Mouse (Mus musculus) retina, embryonic 14.5 days (tissue): ENCODE data around the gene Dach1.
A peak's percentile ranks its signal among the peaks of the same experiment; 100 is the strongest.

ENCODE experiments used
- DNase-seq: peaks from one replicate; pipeline ENCODE4 v3.0.0-alpha.2; 2015; ENCODE audit warnings: low spot score

Gene Dach1

DNA sequence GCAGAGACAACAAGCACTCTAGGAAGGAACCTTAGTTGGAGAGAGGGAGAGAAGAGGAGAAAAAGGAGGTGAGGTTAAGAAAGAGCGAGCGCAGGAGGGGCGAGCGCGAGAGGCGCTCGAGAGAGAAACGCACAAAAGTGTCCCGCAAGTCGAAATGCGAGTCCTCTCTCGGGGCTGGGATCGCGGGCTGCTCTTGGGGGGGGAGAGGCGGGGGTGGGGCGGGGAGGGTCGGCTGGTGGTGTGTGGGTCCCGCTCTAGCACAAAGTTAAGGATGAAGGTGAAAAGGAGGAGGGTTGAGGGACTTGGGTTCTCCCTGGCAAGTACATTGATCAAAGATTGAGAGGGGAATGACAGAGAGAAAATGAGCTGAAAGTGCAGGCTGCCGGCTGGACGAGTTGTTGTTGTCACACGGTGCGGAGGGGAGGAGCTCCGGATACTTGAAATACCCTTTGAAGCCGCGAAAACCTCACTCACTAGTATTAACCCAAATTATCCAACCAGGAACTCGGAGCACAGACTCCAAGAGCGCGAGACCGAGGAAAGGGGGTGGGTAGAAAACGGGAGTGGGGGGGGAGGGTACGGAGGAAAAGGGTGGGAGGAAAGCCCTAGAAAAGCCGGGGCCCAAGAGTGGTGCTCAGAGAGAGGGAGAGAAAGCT, at the start of gene Dach1:
Gene Dach1 (minus strand): TSS at position 345 of the 656 bp plus-strand sequence.
- DNase-seq, result peak; percentile 86

DNA sequence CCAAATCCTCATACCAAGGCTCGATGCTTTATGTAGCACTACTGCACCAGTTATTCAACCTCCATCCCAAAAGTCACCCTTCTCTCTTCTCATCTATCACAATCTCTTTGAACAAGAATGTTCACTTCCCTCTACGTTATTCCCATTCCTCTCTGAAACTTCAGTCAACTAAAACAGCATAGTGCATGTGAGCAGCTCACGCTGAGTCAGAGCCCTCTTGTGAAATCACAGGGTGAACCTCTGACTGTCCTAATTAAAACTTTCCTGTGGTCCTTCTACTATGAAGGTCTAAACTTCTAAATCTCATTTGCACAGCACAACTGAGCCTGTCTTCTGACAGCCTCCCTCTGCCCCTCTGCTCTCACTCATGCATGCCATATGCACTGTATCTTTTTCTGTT, 30.5 kb upstream of the Dach1 start:
- DNase-seq, result no peak

DNA sequence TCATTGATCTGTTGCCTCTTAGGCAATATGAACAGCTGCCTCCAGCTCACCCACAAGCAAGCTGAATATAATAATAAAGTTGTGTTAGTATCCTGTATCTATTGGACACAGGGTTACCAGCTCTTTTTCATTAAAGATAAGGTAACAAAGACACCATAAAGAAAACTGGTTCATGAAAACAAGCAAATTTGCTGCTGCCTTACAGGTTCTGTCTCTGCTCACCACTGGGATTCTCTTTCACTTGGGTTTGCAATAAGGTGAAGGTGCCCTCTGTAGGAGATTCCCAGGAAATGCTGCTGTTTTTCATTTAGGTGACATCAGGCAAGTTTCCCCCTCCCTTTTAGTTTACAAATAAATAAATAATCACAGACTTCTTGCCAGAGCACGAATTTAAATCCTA, 12.0 kb upstream of the Dach1 start:
- DNase-seq, result peak; percentile 70

DNA sequence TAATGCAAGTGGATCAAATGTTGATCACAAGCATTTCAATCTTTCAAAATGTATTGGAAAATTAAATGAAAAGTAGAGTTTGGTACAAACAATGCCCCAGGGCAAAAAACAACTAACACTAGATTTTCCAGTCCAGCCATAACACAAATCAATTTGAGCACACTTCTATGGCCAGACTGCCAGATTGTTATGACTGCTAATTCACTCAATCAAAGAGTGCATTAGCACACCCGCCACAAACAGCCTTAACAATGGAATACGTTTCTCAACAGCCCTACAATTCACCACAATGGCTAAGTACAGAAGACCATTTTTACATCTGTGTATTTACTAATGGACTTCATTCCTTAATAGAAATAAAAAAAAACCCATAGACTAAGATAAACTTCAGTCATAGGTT, 4.3 kb upstream of the Dach1 start:
- peak; percentile 49 for DNase-seq

DNA sequence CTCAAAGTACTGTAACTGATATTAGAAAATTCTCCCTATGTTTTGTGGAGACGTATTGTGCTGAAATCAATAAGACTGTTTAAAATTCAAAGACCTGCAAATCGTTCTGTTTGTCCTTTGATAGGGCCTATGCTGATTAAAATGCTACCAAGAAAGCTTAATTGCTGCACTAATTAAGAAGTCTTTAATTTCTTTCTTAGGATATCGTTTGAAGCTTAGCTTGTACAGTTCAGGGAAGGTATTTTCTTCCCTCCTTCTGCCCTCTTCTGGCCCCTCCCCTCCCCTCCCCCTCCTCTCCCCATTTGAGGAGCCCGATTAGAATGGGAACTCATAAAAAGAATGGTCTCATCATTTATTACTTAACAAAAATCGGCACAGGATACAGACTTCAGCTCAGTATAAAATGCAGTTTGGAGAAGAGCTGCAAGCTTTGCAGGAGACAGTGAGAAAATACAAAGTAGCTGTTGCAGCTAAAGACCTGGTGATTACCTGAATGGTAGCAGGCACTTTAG, 2.9 kb upstream of the Dach1 start:
- DNase-seq, result peak; percentile 35

DNA sequence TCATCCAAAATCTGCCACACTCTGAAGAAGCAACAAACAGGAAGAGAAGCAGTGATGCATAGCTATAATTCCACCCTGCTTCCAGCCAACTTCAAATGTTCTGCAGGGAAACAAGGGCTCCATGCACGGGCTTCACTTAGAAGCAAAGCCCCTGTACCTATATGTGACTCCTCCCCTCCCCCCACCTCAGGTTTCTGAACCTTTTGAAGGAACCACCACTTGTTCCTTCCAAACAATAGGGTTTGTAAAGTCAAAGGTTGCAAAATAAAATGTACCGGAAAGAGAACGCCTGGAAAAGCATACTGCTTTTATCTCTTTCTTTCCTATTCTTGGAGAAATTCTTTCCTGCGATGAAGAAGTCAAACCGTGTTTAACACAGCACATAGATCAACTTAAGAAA, 2.3 kb upstream of the Dach1 start:
- DNase-seq, result no peak

DNA sequence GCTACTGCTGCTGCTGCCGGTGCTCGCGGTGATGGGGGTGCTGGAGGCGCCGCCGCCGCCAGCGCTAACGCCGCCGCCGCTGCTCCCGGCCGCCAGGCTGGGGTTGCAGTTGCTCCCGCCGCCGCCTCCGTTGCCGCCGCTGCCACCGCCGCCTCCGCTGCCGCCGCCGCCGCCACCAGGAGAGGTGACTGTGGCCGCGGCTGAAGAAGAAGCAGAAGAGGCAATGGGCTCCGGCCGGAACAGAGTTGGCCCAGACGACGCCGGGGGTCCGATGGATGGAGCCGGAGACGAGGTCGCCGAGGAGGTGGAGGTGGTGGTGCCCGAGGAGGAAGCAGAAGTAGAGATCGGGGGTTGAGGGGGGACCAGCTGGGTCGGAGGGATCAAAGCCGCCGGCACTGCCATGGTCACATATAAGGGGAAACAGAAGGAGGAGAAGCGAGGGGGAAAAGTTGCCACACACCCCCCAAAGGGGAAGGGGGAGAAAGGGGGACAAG, 610 bp downstream of the Dach1 start:
- peak; percentile 51 for DNase-seq

DNA sequence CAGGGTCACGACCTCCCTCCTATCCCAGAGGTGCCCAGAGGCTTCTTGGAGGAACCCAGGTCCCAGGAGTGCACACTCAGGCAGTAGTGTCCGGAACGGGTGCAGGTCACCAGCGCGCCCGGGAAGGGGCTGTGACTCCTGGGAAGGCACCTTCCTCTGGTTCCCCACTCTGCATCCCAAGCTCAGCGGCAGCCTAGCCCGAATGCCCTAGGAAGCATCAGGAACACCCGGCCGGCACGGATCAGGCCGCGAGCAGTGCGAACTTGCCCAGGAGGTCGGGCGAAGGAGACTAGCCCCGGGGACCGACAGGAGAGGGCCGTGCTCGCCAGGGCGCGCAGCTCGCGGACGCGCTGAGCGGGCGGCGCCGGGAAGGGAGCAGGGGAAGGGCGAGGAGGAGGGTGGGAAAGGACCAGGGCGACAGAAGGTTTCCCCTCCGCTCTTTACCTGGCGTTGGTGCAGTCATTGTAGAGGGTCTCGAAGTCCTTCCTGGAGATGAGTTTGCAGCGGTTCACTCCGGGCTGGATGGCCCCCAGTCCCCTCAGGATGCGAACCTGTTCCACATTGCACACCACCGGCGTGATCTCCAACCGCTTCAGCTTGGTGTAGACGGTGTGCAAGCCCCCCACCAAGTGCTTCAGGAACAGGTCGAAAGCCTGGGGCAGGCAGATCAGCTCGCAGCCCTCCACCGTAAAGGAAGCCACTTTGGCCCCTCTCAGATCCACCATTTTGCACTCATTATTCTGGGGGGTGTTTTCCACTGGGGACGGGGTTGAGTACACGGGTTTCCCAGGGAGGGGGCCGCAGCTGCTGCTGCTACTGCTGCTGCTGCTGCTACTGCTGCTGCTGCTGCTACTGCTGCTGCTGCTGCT, 1.3 kb downstream of the Dach1 start:
- DNase-seq, result peak; percentile 62

DNA sequence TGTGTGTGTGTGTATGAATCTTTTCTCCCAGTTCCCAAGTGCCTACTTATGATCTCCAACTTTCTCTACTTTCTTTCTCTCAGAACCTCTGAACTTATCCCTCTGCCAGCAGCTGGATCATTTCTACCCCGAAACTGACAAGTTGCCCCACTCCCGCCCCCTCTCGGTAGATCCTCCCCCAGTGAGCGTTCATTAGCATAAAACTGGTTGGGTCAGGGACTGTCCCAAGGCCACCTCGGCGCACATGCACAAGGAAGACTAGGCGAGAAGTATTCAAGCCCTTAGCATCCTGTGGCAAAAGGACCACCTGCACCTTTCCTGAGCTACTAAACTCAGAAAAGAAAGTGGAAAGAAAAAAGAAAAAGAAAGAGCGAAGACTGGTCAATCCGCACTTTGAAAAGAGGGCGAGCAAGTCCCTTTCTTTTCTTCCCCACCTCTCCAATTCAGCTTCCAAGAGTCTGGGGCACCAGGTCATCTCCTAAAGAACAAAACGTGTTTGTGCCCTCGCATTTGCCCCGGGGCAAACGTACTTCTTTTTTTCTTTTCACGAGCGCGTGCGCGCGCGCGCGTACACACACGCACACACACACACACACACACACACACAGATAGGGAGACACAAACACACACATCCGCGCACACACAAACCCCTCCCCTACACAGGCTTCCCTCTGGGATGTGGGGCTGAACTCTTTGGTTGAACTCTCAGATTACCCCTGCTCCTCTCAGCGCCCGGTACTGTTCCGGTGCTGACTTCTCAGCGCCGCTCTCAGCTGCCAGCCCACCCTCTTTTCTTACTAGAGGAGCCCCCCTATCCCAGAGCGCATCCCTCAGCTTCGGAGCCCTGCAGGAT, 2.2 kb downstream of the Dach1 start:
- peak; percentile 71 for DNase-seq

DNA sequence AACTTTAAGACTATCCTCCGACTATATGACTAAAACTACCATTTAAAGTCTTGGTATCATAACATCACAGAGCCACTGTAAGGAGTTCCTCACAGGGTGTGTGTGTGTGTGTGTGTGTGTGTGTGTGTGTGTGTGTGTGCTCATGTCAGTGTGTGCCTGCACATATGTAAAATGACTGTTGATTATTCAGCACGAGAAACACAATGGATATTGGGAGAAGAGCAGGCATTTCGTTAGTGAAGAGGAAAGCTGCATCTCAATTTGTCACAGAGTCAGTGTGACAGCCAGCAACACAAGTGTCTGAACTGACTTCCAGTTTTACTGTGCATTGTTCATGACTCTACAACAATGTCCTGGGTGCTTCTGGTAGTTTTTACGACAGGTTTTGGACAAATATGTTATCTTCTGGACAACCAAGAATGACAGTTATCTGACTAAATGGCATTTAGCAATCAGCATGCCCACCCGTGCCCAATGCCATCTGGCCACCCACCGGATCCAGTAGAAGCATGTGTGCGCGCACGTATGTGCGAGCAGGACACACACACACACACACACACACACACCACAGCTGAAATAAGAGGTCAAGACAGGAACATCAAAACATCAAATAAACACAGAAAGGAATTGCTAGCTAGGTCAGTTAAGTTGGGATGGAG, 3.1 kb downstream of the Dach1 start:
- DNase-seq, result peak; percentile 52

DNA sequence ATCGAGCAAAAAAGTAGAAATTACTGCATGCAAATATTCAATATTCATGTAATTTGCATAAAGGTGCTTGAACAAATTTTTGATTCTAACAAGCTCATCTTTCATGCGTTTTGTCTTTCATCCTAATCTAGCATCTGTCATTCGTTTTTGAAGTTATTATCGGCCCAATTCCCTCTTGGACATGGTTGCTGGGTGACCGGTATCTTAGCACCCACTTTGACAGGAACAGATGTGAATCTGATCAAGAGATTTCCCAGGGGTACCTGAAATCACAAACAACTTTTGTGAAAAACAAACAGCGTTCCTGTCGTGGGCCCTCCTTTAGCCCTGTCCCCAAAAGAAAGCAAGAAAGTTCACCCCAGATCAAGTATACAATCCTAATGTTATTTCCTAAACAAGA, 12.8 kb downstream of the Dach1 start:
- no peak for DNase-seq

DNA sequence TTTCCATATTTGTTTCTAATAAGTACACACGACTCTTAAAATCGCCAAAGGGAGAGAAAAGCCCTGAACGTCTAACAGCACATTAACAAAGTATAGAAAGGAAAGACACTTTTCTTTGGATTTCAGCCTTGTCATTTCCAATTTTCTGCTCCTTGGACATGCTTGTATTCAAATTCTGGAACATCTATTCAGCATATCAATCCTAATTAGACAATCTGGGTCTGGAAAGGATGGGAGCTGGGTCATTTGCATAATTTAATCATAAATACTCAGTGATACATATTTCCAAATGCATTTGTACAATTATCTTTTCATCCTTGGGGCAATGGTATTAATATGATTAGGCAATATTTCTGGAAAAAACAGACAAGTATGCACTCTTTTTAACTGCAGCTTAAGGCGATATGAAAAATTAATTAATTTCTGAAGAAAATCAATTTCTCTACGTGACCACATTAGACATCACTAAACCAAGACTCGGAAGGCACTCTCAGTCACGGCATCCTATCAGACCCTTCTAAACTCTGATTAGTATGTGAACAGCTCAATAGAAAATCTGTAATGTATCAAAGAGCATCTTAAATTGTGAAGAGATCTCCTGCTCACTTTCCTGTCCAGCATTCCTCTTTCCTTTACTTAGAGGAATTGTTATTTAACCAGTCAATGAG, 13.7 kb downstream of the Dach1 start:
- peak; percentile 52 for DNase-seq

DNA sequence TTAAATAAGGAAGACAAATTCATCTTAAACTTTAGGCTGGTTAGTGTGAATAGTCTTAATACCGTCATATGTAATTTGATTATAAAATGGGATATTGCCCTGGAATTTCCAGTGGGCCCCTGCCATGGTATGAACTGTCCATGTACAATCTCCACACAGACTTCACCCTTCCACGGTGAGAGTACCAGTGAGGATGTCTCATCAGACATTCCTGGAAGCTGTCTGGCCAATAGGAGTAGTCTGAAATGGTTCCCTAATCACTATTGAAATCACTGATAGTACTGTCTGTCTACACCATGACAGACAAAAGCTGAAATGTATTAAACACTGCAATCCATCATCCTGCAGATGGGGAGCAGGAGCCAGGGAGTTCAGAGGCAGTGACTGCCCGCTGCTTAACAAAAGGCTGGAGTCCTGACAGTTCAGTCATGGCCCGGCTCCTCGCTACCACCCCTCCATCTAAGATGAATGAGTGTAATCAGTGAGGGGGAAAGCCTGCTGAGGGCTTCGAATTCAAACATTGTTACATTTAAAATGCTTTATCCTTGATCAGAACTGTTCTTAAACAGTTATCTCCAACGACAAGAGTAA, 14.6 kb downstream of the Dach1 start:
- DNase-seq, result no peak

DNA sequence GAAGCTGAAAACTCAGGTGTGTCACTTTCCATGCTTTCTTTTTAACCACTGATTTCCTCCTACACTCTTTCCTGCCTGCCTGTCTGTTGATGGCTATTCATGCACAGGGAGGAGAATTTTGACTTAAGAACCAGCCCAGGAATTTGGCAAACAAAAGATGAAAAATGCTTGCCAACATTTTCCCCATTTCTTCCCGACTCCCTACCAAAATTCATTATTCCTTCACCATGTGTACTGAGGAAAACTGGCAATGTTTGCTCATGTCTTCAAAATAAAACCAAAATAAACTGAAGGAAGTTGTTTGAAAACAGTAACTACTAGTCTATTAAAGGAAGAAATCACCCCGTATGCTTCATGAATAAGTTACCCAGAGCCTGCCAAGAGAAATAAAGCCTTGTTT, 27.8 kb downstream of the Dach1 start:
- DNase-seq, result no peak

DNA sequence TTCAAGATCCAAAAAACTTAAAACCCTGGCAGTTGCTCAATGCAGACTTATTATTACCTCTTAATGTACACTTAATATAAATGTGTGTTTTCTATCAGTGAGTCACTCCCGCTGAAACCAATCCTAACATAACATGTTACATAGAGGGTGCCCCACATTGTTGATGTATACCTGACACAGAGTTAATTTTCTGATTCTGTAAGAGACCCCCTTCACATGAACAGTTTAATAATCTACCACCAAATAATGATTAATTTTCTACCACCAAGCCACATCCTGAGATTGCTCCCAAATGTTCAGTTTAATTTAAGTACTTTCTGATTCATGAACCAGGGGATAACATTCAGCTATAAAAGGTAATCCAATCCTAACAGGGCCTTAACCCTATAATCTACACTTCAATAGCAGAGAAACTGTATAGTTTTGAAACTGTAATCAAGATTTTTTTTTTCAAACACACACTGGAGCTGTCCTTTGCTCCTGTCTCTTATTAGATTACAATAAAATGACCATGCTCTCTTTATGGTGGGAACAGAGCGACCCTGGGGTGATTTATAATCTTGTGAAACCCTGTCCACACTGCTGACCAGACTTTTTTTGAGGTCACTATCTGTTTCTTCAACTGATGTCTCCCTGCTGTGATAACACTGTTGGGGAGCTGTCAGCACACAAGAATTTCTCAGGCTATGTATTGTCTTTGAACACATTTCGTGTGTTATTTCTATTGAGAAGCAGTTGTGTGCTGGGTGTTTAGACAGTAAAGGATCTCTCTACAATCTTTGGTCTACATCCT, 30.5 kb downstream of the Dach1 start:
- DNase-seq, result no peak

DNA sequence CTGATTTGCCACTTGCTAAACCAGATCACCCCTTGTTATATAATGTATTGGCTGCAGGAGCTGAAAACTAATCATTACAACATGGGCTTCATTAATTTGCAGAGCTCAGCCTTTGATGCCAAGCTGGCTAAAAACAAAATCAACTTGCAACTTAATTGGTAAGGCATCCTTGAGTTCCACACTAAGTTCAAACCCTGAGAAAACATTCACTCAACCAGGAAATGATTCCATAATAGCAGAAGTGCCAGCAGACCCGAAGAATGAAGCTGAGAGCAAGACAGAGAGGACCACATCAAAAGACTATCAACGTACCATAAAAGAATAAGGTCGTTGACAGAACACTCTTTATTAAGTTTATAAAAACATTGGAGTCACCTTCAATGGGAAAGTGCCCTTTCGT, 35.0 kb downstream of the Dach1 start:
- DNase-seq, result peak; percentile 45

DNA sequence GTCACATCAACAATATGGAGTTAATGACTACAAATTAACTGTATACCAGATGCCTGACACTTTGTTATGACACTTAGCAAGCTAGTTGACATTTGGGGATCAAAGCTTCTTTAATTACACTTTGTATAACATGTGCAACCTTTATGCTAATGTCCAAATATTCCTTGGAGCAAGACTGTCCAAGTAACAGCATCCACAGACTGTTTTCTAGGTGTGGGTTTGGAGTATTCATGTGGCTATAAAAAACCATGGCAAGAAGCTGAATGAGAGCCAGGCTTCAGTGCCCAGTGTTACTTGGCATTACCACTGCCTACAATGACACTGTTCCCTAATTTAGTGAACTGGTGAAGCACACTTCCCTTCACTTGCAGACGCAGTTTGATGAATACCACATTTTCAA, 46.5 kb downstream of the Dach1 start:
- no peak for DNase-seq

DNA sequence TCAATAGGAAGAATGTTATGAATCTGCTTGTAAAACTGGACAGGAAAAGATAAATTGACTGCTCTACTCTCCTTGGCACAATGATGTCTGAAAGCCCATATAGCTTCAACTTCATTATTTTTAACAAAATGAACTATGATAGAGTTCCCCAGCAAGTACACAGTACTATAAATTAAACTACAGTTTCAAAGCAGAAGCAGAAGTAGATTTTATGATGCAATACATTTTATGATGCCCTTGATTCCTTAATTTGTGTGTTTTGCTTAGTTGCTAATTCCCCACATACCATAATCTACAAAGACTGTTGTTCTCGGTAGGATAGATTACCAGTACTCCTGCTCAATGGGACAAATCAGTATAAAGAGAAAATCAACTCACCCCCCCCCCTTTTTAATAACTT, 52.9 kb downstream of the Dach1 start:
- no peak for DNase-seq

DNA sequence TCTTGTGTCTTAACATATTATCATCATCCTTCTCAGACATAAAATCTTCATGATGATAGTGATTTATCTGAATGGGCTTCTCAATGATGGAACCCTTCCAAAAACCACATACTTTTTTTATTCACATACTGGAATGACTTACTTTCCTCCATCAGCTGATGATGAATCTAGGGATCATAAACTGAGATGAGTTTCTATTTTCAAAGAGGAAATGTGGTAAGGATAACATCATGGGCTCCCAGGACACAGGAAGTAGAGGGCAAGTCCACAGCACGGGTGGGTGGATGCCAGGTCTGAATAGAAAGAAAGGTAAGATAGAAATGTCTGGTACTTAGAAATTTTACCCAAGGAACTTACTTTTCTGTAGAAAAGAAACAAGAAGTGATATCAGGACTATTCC, 56.5 kb downstream of the Dach1 start:
- no peak for DNase-seq

DNA sequence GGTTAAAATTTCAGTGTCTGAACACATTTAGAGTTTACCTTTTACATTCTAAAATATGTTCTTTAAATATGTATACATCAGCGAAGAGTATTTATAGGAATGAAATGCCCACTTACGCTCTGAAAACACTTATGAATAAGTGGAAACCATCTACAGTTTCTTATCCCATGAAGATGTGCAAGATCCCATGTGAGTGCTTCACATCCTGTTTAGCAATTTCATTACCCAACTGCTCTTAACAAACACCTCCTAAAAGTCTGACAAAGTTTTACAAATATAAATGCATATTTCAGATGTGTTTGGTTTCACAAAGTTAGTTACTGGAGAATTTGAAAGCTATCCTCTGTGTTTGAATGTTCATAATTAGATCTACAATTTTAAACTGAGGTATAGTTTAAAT, 59.6 kb downstream of the Dach1 start:
- DNase-seq, result no peak
